Mouse (Mus musculus): ENCODE results near the gene Maml1.

Gene Maml1

GRCm38 (mm10) chr11:50238821-50239791 lies 53.0 kb downstream of the Maml1 start:
- DNase-seq = no peak

DNA sequence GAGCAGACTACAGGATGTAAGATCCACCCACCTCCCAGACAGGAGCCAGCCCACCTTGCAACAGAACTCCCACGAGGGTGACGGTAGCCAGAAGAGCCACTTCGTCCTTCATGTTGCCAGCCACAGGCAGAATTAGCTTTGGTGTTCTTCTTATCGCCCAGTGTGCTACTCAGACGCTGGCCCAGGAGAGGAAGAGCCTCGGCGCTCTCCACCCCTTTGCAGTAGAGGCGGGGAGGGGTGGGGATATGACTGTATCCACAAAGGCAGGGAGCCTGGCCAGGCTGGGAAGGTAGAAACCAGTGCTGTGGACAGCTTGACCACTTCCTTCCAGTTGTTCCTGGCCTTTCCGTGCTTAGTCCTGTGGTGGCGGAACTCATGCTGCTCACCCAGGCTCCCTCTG lies 53.8 kb downstream of the Maml1 start, which contains the start of gene Ltc4s:
Gene Ltc4s (minus strand): TSS at position 293 of the 400 bp plus-strand sequence.
- no peak for DNase-seq

GRCm38 (mm10) chr11:50236937-50237835 lies 54.9 kb downstream of the Maml1 start:
- DNase-seq = no peak

GRCm38 (mm10) chr11:50236540-50236936 lies 55.6 kb downstream of the Maml1 start:
- peak; percentile 87 to 91 for DNase-seq

DNA sequence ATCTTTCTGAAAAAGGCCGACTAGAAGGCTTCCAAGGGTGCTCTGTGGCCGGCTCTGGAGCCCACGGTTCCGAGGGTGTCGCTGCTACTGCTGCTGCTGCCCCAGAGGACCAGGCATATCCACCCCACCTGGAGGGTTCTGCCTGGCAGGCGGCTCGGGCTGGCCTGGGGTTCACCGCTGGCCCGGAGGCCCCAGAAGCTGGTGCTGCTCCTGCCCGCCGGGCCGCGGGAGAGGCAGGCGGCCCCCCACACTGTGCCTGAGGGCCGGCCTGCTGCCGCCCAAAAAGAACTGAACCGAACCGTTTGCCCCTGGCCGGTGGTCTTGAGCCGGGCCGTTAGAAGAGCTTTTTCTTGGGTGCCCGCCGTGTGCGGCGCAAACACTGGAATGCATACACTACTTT lies 57.5 kb downstream of the Maml1 start:
- DNase-seq = no peak

DNA sequence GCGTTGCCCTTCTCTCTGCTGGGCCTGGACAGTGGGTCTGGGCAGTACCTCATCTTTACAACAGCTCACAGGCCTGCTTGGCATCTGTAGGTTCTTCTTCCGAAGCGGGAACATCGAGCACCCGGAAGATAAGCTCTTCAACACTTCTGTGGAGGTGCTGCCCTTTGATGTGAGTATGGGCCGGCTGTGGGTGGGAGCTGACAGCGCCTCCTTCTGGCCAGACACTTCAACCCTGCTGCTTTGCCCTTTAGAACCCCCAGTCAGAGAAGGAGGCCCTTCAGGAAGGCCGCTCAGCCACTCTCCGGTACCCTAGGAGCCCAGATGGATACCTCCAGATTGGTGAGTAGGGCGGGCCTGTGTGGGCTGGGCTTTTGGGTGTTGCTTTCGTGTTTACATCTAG lies 58.1 kb downstream of the Maml1 start:
- DNase-seq = no peak

DNA sequence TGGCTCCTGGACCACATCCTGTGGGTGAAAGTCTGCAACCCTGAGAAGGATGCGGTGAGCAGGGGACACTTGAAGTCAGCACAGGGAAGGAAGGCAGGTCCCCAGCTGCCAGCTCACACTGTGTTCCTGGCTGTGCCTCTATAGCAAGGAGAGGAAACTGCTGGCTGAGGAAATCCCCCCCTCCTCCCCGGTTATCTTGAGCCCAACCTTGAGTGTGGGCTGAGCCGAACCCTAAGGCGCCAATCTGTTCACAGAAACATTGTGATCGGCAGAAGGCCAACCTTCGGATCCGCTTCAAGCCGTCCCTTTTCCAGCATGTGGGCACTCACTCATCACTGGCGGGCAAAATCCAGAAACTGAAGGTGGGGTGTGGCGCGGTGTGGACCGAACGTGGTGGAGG lies 59.1 kb downstream of the Maml1 start:
- DNase-seq = no peak

DNA sequence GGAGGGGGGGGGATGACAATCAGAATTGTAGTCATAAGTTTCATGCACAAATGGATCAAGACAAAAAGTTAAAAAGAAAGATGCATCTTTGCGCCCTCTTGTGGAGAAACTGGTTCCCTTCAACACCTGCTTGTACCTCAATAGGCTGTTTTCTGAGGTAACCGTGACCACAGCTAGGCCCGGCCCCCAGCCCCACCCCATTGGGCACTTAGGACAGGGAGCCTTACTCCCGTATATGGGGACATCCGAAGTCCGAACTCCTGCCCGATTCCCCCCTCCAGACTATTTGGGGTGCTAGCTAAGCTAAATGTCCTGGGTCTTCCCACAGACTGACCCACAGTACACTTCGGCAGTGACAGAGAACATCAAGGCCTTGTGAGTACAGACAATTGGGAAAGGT lies 60.7 kb downstream of the Maml1 start:
- peak in 1 of 2 experiments; percentile 58 for DNase-seq

- DNase-seq = no peak
Observed at GRCm38 (mm10) chr11:50230481-50231304, 61.4 kb downstream of the Maml1 start.

- no peak for DNase-seq
Observed at GRCm38 (mm10) chr11:50229252-50229910, 62.7 kb downstream of the Maml1 start.

GRCm38 (mm10) chr11:50228772-50229171 lies 63.3 kb downstream of the Maml1 start:
- DNase-seq = no peak

GRCm38 (mm10) chr11:50227736-50228135 lies 64.4 kb downstream of the Maml1 start:
- DNase-seq = no peak

- no peak for DNase-seq
Observed at GRCm38 (mm10) chr11:50227226-50227625, 64.9 kb downstream of the Maml1 start.

DNA sequence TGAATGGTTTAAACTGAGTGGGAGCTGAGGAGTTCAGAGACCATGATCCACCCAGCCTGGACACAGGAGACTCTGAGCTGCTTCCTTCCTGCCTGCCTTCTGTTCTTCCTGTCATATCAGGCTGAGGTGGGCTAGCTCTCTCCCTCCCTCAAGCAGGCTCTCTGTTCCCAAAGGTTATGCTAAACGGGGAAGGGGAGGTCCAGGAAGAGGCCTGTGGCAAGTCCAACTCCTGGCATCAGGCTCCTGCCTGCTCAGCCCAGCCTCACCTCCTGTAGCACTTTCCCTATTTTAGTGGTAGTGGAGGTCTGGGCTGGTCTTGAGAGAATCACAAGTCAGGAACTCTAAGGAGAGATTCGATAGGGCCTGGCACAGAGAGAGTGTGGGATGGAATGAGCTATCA lies 65.7 kb downstream of the Maml1 start:
- DNase-seq = no peak

GRCm38 (mm10) chr11:50225611-50226378 lies 66.3 kb downstream of the Maml1 start:
- no peak for DNase-seq

GRCm38 (mm10) chr11:50224671-50225530 lies 67.2 kb downstream of the Maml1 start:
- DNase-seq = peak; percentile 55 to 75

DNA sequence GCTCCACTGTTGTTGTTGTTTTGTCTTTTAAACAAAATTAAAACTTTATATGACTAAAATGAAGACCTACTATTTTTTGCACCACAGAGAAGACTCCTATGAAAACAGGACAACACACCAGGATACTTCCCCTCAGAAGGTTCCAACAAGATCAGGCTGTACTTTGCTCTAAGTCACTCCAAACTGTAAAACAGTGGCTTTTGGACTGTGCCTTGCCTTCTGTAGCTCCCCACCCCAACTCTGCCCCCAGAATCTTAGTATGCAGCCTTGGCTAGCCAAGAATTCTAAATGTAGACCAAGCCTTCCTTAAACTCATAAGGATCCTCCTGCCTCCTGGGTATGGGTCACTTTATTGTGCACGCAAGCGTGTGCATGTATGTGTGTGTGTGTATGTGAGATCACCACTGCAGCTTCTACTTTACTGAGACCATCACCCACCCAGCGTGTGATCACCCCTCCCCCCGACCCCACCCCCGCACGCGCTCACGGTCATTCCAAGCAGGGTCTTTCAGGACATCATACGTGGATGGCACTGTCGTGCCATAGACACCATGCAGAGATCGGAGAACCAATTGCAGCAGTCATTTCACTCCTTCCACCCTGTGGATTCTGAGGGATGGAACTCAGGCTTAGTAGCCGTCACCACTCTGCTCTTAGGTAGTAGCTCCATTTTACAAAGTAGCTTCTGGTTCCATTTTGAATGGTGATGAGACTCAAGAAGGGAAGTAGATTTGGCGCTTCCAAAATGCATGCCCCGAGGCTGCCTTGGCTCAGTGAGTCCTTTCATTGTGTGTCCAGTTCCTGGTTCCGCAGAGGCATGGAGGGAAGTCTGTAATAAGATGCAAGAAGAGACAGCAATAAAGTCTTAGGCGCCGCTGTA lies 68.1 kb downstream of the Maml1 start:
- DNase-seq = no peak

DNA sequence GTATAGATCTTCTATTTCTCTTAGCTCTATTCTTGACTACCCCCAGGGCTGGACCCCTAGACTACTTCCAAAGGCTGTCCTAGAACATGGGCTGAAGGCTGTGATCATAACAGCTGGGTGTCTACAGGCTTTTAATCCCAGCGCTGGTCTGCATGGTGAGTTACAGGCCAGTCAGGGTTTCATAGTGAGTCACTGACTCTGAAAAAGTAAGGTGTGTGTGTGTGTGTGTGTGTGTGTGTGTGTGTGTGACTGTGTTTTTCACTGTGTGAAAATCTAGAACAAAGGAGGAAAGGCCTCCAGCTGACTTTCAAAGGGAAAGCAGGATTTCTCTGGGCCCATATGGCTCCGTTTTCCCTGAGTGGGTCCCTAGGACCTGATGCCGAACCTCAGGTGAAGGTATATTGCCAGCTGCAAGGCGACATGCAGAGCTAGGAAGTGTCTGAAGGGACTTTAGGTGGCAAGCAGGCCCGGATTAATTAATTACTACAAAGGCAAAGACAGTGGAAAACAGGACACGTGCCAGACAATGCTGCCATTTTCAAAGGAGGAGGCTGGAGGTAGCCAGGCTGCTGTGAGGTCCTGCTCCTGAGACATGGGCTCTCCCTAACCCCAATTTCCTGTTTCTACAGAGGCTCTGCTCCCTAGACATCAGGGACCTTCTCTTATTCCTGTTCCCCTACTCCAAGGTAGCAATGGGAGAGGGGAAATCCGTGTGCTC lies 69.4 kb downstream of the Maml1 start:
- no peak for DNase-seq
